Mouse (Mus musculus) heart, embryonic 16.5 days (tissue): Measurements from ENCODE around the gene Oxa1l. TPM values are rescaled to one million over a fixed set of nuclear protein-coding genes. Genes with fewer than 3 reads are reported as not detected.

Source experiments
- ATAC-seq: fragments of 200-750 bp; cut with Nextera tagmentation; replicated peaks from 2 replicates; pipeline ENCODE4 v1.8.0; 2017; ENCODE audit warnings: moderate number of reproducible peaks; ENCODE audit not compliant: insufficient read depth, low FRiP score; ENCODE audit errors: extremely low read depth
- H3K27ac ChIP-seq: fragments of 300-500 bp; sonication (generic); 2 replicates; pipeline ENCODE4 v1.5.1; 2014; ENCODE audit warnings: mild to moderate bottlenecking, low read length, control low read depth, moderate library complexity
- H3K27me3 ChIP-seq: fragments of 300-500 bp; sonication (generic); 2 replicates; pipeline ENCODE4 v1.6.1; 2014; ENCODE audit warnings: low read length, mixed read lengths; ENCODE audit not compliant: control insufficient read depth, insufficient read depth
- H3K36me3 ChIP-seq: fragments of 300-500 bp; sonication (generic); 2 replicates; pipeline ENCODE4 v1.6.1; 2014; ENCODE audit not compliant: control insufficient read depth, insufficient read depth
- H3K4me1 ChIP-seq: fragments of 300-500 bp; sonication (generic); 2 replicates; pipeline ENCODE4 v1.6.1; 2014; ENCODE audit warnings: low read length, mixed read lengths; ENCODE audit not compliant: control insufficient read depth, insufficient read depth
- H3K4me2 ChIP-seq: fragments of 300-500 bp; sonication (generic); 2 replicates; pipeline ENCODE4 v1.6.1; 2014; ENCODE audit warnings: low read depth, mild to moderate bottlenecking, control low read depth, low read length
- H3K4me3 ChIP-seq: fragments of 300-500 bp; sonication (generic); 2 replicates; pipeline ENCODE4 v1.5.1; 2014; ENCODE audit warnings: mild to moderate bottlenecking, control low read depth, low read length
- H3K9ac ChIP-seq: fragments of 300-500 bp; sonication (generic); 2 replicates; pipeline ENCODE4 v1.6.1; 2014; ENCODE audit warnings: low read length, control low read depth
- H3K9me3 ChIP-seq: fragments of 300-500 bp; sonication (generic); replicated peaks from 2 replicates; pipeline ENCODE4 v1.6.1; 2016; ENCODE audit warnings: low read length; ENCODE audit not compliant: control insufficient read depth
- WGBS: fragments of 180-500 bp; shearing (Covaris S2); extraction: QIAGEN DNeasy Blood & Tissue Kit; methylation state at CpG from one replicate; pipeline ENCODE4 v1.1.7; 2014; 5-methylcytosine and 5-hydroxymethylcytosine counted together
- polyA plus RNA-seq: library from polyadenylated mRNA; unstranded; fragments of >200 nt; fragmentation: Nextera tagmentation; extraction: Ambion mirVana; gene quantifications from 2 replicates; pipeline ENCODE4 v1.2.1, GENCODE M21; 2015

Oxa1l gene
- polyA plus RNA-seq, 1 experiment from 2014 or later = 66.5 TPM

DNA sequence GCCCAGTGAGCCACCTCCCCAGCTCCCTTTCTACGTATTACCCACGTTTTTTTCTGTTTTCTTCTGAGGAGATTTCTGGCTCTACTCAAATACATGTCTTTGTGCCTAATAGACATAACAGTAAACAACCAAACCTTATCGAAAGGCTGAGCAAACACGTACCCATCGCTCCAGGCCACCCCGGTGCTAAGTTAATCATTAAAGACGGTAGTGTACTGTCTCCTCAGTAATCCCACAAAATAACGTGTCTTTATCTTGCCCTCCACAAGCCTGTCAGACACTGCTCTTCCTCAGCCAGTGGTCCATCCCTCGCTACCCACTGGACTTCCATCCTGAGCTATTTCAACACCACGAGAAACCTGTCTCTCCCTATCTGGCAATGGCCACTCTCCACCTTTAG is 21.2 kb downstream of the Oxa1l start:
- ATAC-seq = no peak
- 81% methylated on average over 10 of the region's 10 CpGs for WGBS

GRCm38 (mm10) chr14:54382641-54383040 is 22.0 kb downstream of the Oxa1l start:
- H3K27ac ChIP-seq = no peak overlapping the region
- H3K4me2 ChIP-seq = no peak overlapping the region
- H3K27me3 ChIP-seq = no peaks in the 10 kb centered on the region
- 79% methylated on average over 9 of the region's 9 CpGs for WGBS
- no peaks in the 10 kb centered on the region; the same call in 1 of the 2 replicates for H3K4me1 ChIP-seq
- no peak overlapping the region for H3K9ac ChIP-seq
- ATAC-seq = no peak
- H3K4me3 ChIP-seq = no peak overlapping the region
- H3K9me3 ChIP-seq = no peaks in the 10 kb centered on the region
- no peaks in the 10 kb centered on the region for H3K36me3 ChIP-seq

More for the DNA sequence above, 21.2 kb downstream of the Oxa1l start:
- H3K27me3 ChIP-seq = no peaks in the 10 kb centered on the region
- no peaks in the 10 kb centered on the region; the same call in 1 of the 2 replicates for H3K4me1 ChIP-seq
- no peaks in the 10 kb centered on the region for H3K36me3 ChIP-seq
- H3K9me3 ChIP-seq = no peaks in the 10 kb centered on the region
- H3K9ac ChIP-seq = no peak overlapping the region
- H3K4me2 ChIP-seq = no peak overlapping the region
- no peak overlapping the region for H3K4me3 ChIP-seq
- no peak overlapping the region for H3K27ac ChIP-seq

GRCm38 (mm10) chr14:54383355-54383771 is 22.7 kb downstream of the Oxa1l start:
- Histone ChIP-seq H3K9ac (no peak overlapping the region), H3K27ac (no peak overlapping the region), H3K4me1 (no peaks in the 10 kb centered on the region; the same call in 1 of the 2 replicates), H3K27me3 (no peaks in the 10 kb centered on the region), H3K4me3 (no peak overlapping the region), H3K36me3 (no peaks in the 10 kb centered on the region), H3K9me3 (no peaks in the 10 kb centered on the region), H3K4me2 (no peak overlapping the region; the same call in 1 of the 2 replicates)
- WGBS = 52% methylated on average over 4 of the region's 4 CpGs
- ATAC-seq = peak; percentile 77; the same call in 1 of the 2 replicates

GRCm38 (mm10) chr14:54384396-54384795 is 23.8 kb downstream of the Oxa1l start:
- H3K27ac ChIP-seq = no peak overlapping the region
- no peak overlapping the region for H3K4me2 ChIP-seq
- H3K27me3 ChIP-seq = no peaks in the 10 kb centered on the region
- 84% methylated on average over 8 of the region's 8 CpGs for WGBS
- no peak for ATAC-seq
- no peaks in the 10 kb centered on the region for H3K9me3 ChIP-seq
- H3K4me1 ChIP-seq = no peaks in the 10 kb centered on the region; the same call in 1 of the 2 replicates
- H3K9ac ChIP-seq = no peak overlapping the region
- H3K36me3 ChIP-seq = no peaks in the 10 kb centered on the region
- no peak overlapping the region for H3K4me3 ChIP-seq

GRCm38 (mm10) chr14:54385968-54386618 is 25.5 kb downstream of the Oxa1l start:
- 82% methylated on average over 7 of the region's 7 CpGs for WGBS
- Histone ChIP-seq H3K9me3 (no peaks in the 10 kb centered on the region), H3K27me3 (no peaks in the 10 kb centered on the region), H3K4me1 (no peaks in the 10 kb centered on the region; the same call in 1 of the 2 replicates), H3K36me3 (no peaks in the 10 kb centered on the region), H3K9ac (no peak overlapping the region), H3K4me3 (no peak overlapping the region), H3K27ac (no peak overlapping the region), H3K4me2 (no peak overlapping the region)
- no peak for ATAC-seq

DNA sequence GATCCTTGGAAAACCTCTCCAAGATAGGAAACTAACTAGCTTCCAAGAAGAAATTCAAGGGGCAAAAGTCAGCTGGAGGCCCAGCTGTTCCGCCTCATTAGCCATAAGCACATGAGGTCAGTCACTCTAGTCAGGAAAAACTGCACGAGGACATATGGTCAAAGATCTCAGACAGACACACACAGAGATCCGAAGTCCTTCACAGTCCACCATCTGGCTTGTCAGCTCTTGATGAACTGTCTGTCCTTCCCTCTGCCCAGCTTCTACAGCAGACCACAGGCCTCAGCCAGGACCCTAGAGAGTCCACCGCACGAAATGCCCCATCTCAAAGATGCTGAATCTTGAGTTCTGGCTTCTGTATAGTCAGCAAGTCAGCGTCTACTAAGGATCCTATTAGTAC is 26.9 kb downstream of the Oxa1l start:
- Histone ChIP-seq H3K4me3 (no peak overlapping the region), H3K9ac (no peak overlapping the region), H3K36me3 (no peaks in the 10 kb centered on the region), H3K9me3 (no peaks in the 10 kb centered on the region), H3K27me3 (no peaks in the 10 kb centered on the region), H3K27ac (no peak overlapping the region), H3K4me1 (no peaks in the 10 kb centered on the region; the same call in 1 of the 2 replicates), H3K4me2 (no peak overlapping the region)
- 77% methylated on average over 6 of the region's 6 CpGs for WGBS
- ATAC-seq = no peak

- WGBS = 57% methylated on average over 6 of the region's 6 CpGs
- H3K4me2 ChIP-seq = no peak overlapping the region
- H3K4me3 ChIP-seq = no peak overlapping the region
- no peak overlapping the region for H3K9ac ChIP-seq
- H3K36me3 ChIP-seq = peaks cover 7% of the 10 kb centered on the region; the same call in 1 of the 2 replicates
- no peak for ATAC-seq
- H3K27ac ChIP-seq = no peak overlapping the region
- H3K9me3 ChIP-seq = peaks cover 3% of the 10 kb centered on the region; the same call in 1 of the 2 replicates
- no peaks in the 10 kb centered on the region for H3K27me3 ChIP-seq
- no peaks in the 10 kb centered on the region for H3K4me1 ChIP-seq
Measured at GRCm38 (mm10) chr14:54390843-54391242, 30.2 kb downstream of the Oxa1l start.

DNA sequence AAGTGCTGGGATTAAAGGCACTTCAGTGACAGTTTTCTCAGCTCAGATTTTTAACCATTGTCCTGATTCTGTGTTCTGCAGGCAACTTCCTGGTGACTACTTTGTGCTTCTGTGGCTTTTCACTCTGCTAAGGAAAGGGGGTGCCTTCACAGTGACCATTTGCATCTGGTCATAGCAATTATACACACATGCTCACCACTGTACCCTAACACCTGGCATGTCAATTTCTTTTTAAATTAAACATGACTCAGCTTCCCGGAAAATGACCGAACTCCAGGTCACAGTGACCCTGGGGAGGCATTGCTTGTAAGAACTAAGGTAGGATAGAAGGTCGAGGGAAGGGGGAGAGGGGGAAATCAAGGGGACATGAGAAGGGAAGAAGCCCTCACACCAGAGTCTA is 33.2 kb downstream of the Oxa1l start:
- Histone ChIP-seq H3K27me3 (no peaks in the 10 kb centered on the region), H3K27ac (no peak overlapping the region), H3K9ac (no peak overlapping the region), H3K4me1 (peaks cover 3% of the 10 kb centered on the region; the same call in 1 of the 2 replicates), H3K4me2 (no peak overlapping the region), H3K9me3 (peaks cover 3% of the 10 kb centered on the region; the same call in 1 of the 2 replicates), H3K36me3 (peaks cover 7% of the 10 kb centered on the region; the same call in 1 of the 2 replicates), H3K4me3 (no peak overlapping the region)
- no peak for ATAC-seq
- 68% methylated on average over 3 of the region's 3 CpGs for WGBS

DNA sequence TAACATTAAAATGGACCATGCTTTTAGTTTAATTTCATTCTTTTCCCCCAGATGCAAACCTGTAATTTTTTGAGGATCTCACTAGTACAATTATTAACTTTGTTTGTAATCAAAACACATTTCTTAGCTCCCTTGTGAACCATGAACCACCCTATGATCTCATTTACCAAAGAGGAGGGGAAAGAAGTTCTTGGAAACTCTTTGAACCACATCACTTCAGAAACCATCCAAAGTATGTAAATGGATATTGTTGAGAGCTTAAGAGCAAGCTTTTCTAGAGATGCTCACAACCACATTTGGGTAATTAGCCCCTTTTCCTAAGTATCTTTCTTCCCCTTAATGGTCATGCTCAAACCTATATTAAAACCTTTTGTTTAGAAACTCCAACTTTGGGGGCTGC is 33.7 kb downstream of the Oxa1l start:
- H3K4me1 ChIP-seq = peaks cover 3% of the 10 kb centered on the region; the same call in 1 of the 2 replicates

More for the DNA sequence above, 33.7 kb downstream of the Oxa1l start:
- ATAC-seq = no peak
- no peak overlapping the region for H3K27ac ChIP-seq
- no peaks in the 10 kb centered on the region for H3K27me3 ChIP-seq
- H3K9me3 ChIP-seq = peaks cover 3% of the 10 kb centered on the region; the same call in 1 of the 2 replicates
- H3K36me3 ChIP-seq = peaks cover 7% of the 10 kb centered on the region; the same call in 1 of the 2 replicates
- no peak overlapping the region for H3K9ac ChIP-seq
- H3K4me2 ChIP-seq = no peak overlapping the region
- H3K4me3 ChIP-seq = no peak overlapping the region
